Mouse (Mus musculus): ENCODE data around the gene Olfr635.
"Not testable (repeated sequence)": the region's sequence is repeated elsewhere in the genome, so short reads cannot be mapped to it uniquely, and the experiment has no call there.

Olfr635 gene

GRCm38 (mm10) chr7:103970852-103971251 lies at the start of gene Olfr635:
Gene Olfr635 (plus strand): TSS chr7:103971152.
- DNase-seq: no peak

- DNase-seq: no peak
Measured at GRCm38 (mm10) chr7:103928525-103928924, 42.4 kb upstream of the Olfr635 start, which contains the start of gene Olfr631. Gene Olfr631 (plus strand): TSS chr7:103928825.

- no peak for DNase-seq
Measured at GRCm38 (mm10) chr7:103934264-103934663, 36.7 kb upstream of the Olfr635 start, which contains the start of gene Olfr632. Gene Olfr632 (plus strand): TSS chr7:103934347.

- DNase-seq: peak; percentile 13
Measured at GRCm38 (mm10) chr7:103942730-103943129, 28.2 kb upstream of the Olfr635 start.

GRCm38 (mm10) chr7:103944137-103944536 lies 26.8 kb upstream of the Olfr635 start, which contains the start of gene Olfr633:
Gene Olfr633 (plus strand): TSS chr7:103944437.
- no peak for DNase-seq

GRCm38 (mm10) chr7:103966873-103967272 lies 4.1 kb upstream of the Olfr635 start:
- not testable (repeated sequence) for DNase-seq

- DNase-seq: no peak
Measured at GRCm38 (mm10) chr7:103971782-103972181, 830 bp downstream of the Olfr635 start.

- DNase-seq: no peak
Measured at GRCm38 (mm10) chr7:103998446-103998845, 27.5 kb downstream of the Olfr635 start, which contains the start of gene Olfr638. Gene Olfr638 (plus strand): TSS chr7:103998746.

- DNase-seq: no peak
Measured at GRCm38 (mm10) chr7:103999124-103999523, 28.2 kb downstream of the Olfr635 start.

GRCm38 (mm10) chr7:104017203-104017602 lies 46.3 kb downstream of the Olfr635 start, which contains the start of gene Olfr639:
Gene Olfr639 (minus strand): TSS chr7:104017303.
- no peak for DNase-seq

- no peak for DNase-seq
Measured at GRCm38 (mm10) chr7:104018953-104019352, 48.0 kb downstream of the Olfr635 start.

- DNase-seq: no peak
Measured at GRCm38 (mm10) chr7:104021651-104022050, 50.7 kb downstream of the Olfr635 start.

GRCm38 (mm10) chr7:104025473-104025872 lies 54.5 kb downstream of the Olfr635 start, which contains the start of gene Olfr640:
Gene Olfr640 (minus strand): TSS chr7:104025573.
- DNase-seq: no peak

- no peak for DNase-seq
Measured at GRCm38 (mm10) chr7:104026978-104027377, 56.0 kb downstream of the Olfr635 start.

- no peak for DNase-seq
Measured at GRCm38 (mm10) chr7:104035145-104035544, 64.2 kb downstream of the Olfr635 start, which contains the start of gene Olfr641. Gene Olfr641 (plus strand): TSS chr7:104035445.
